Mouse (Mus musculus) neural tube, embryonic 13.5 days (tissue): ENCODE measurements around the gene Ctnnd2. TPM values are rescaled to one million over a fixed set of nuclear protein-coding genes. Genes with fewer than 3 reads are reported as not detected.

ENCODE experiments used
- ATAC-seq: fragments of 200-750 bp; cut with Nextera tagmentation; 2 replicates; pipeline ENCODE4 v1.8.0; 2017; ENCODE audit warnings: low read depth, mild to moderate bottlenecking, moderate TSS enrichment, moderate library complexity
- H3K27ac ChIP-seq: fragments of 300-500 bp; sonication (generic); replicated peaks from 2 replicates; pipeline ENCODE4 v1.5.1; 2015; ENCODE audit warnings: moderate library complexity, mild to moderate bottlenecking, inconsistent platforms
- H3K27me3 ChIP-seq: fragments of 300-500 bp; sonication (generic); 2 replicates; pipeline ENCODE4 v1.6.1; 2015; ENCODE audit warnings: mild to moderate bottlenecking, inconsistent platforms
- H3K36me3 ChIP-seq: fragments of 300-500 bp; sonication (generic); 2 replicates; pipeline ENCODE4 v1.6.1; 2015; ENCODE audit warnings: mild to moderate bottlenecking, inconsistent platforms
- H3K4me1 ChIP-seq: fragments of 300-500 bp; sonication (generic); replicated peaks from 2 replicates; pipeline ENCODE4 v1.6.1; 2015; ENCODE audit warnings: inconsistent platforms
- H3K4me2 ChIP-seq: fragments of 300-500 bp; sonication (generic); 2 replicates; pipeline ENCODE4 v1.6.1; 2015; ENCODE audit warnings: inconsistent platforms, mild to moderate bottlenecking, moderate library complexity
- H3K4me3 ChIP-seq: fragments of 300-500 bp; sonication (generic); 2 replicates; pipeline ENCODE4 v1.5.1; 2015; ENCODE audit warnings: mild to moderate bottlenecking, inconsistent platforms
- H3K9ac ChIP-seq: fragments of 300-500 bp; sonication (generic); 2 replicates; pipeline ENCODE4 v1.6.1; 2015; ENCODE audit warnings: moderate library complexity, mild to moderate bottlenecking, inconsistent platforms
- H3K9me3 ChIP-seq: fragments of 300-500 bp; sonication (generic); 2 replicates; pipeline ENCODE4 v1.6.1; 2016; ENCODE audit warnings: inconsistent platforms
- WGBS: fragments of 180-500 bp; shearing (Covaris S2); methylation state at CpG from one replicate; pipeline ENCODE4 v1.1.7; 2015; 5-methylcytosine and 5-hydroxymethylcytosine counted together
- polyA plus RNA-seq: library from polyadenylated mRNA; unstranded; fragments of >200 nt; fragmentation: Nextera tagmentation; extraction: Ambion mirVana; gene quantifications from 2 replicates; pipeline ENCODE4 v1.2.1, GENCODE M21; 2015

Gene Ctnnd2
- polyA plus RNA-seq, 1 experiment from 2014 or later = 56.9 TPM

- ATAC-seq = no peak; the same call in 1 of the 2 replicates
- Histone ChIP-seq H3K4me1 (no peaks in the 10 kb centered on the region), H3K9me3 (no peaks in the 10 kb centered on the region), H3K4me2 (no peak overlapping the region), H3K27ac (no peak overlapping the region), H3K36me3 (0 out of 2 replicates have a peak, but pooled peaks cover 7% of the 10 kb centered on the region), H3K27me3 (no peaks in the 10 kb centered on the region), H3K4me3 (no peak overlapping the region), H3K9ac (no peak overlapping the region)
- WGBS = 66% methylated on average over 14 of the region's 14 CpGs
These were observed 510.1 kb downstream of the Ctnnd2 start for GRCm38 (mm10) chr15:30682360-30683119.

- no peak for ATAC-seq
- Histone ChIP-seq H3K4me3 (no peak overlapping the region), H3K9ac (no peak overlapping the region), H3K4me1 (no peaks in the 10 kb centered on the region), H3K36me3 (0 out of 2 replicates have a peak, but pooled peaks cover 7% of the 10 kb centered on the region), H3K27me3 (no peaks in the 10 kb centered on the region), H3K27ac (no peak overlapping the region), H3K4me2 (no peak overlapping the region), H3K9me3 (no peaks in the 10 kb centered on the region)
- WGBS = 83% methylated on average over 4 of the region's 4 CpGs
These were observed 514.1 kb downstream of the Ctnnd2 start for GRCm38 (mm10) chr15:30686206-30687101.

DNA sequence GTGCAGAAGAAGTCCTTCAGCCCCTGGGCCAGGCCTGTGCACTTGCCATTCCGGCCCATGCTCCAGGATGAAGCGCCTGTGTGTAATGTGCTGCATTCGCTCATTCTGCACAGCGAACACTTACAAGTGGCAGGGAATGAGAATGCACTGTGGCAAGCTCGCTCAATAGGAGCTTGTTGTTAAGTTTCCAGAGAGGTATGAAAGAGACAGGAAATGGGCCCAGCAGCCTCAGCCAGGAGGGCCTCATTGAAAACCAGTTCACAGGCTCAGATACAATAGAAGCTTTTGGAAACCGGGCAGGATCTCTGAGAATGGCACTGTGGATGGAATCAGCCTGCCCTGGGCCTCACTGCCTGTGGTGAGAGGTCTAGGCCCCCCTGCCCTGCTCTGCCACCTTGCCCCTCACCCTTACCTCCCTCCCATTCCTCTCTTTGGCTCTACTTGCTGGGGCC, 521.4 kb downstream of the Ctnnd2 start:
- Histone ChIP-seq H3K4me2 (no peak overlapping the region), H3K36me3 (no peaks in the 10 kb centered on the region), H3K27me3 (no peaks in the 10 kb centered on the region), H3K4me1 (peaks cover 11% of the 10 kb centered on the region), H3K4me3 (no peak overlapping the region), H3K9me3 (no peaks in the 10 kb centered on the region), H3K27ac (peak overlapping the region; percentile 59), H3K9ac (no peak overlapping the region)
- peak; percentile 83 for ATAC-seq
- WGBS = 22% methylated on average over 6 of the region's 6 CpGs

DNA sequence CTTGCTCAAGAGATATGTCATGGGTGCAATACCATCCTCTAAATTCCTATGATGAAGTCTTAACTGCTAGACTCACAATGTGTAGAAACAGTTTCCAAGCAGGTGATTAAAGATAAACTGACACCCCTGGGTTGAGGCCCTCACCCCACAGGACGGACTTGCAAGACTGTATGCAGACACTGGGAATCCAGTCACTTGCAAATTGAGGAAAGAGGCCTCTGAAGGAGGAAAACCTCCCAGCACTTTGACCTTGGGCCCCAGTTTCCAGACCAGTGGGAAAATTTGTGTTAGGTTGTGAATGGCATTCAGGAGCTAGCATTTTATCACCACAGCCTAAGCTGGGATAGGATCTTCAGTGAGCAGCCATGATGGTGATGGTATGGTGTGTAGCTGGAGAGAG, 521.9 kb downstream of the Ctnnd2 start:
- ATAC-seq = no peak
- H3K4me1 ChIP-seq = peaks cover 11% of the 10 kb centered on the region
- H3K9me3 ChIP-seq = no peaks in the 10 kb centered on the region
- no peak overlapping the region for H3K4me3 ChIP-seq
- no peak overlapping the region for H3K4me2 ChIP-seq
- H3K27ac ChIP-seq = peak overlapping the region; percentile 59; the same call in 1 of the 2 replicates
- H3K27me3 ChIP-seq = no peaks in the 10 kb centered on the region
- no peaks in the 10 kb centered on the region for H3K36me3 ChIP-seq
- no peak overlapping the region for H3K9ac ChIP-seq
- 75% methylated on average over 1 of the region's 1 CpGs for WGBS

DNA sequence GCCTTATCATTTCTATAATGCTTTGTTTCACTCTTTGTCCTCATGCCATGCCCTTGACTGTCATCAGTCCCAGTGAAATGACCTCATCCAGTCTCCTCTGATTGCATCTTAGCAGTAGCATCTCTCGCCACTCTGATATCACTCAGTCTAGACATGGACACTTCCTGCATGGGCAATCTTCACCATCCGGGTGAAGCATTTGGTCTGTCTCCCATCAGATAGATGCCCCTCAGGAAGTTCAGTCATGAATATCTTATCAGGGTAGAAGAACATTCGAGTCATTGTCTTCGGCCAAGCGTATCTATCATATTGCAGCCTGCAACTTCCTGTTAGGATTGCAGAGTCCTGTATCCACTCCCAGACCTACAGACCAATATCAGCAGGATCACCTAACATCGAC, 523.5 kb downstream of the Ctnnd2 start:
- no peak overlapping the region for H3K9ac ChIP-seq
- H3K4me2 ChIP-seq = no peak overlapping the region
- H3K36me3 ChIP-seq = no peaks in the 10 kb centered on the region
- no peaks in the 10 kb centered on the region for H3K9me3 ChIP-seq
- H3K27ac ChIP-seq = no peak overlapping the region
- H3K27me3 ChIP-seq = no peaks in the 10 kb centered on the region
- ATAC-seq = no peak
- H3K4me1 ChIP-seq = peaks cover 11% of the 10 kb centered on the region
- H3K4me3 ChIP-seq = no peak overlapping the region
- 89% methylated on average over 6 of the region's 6 CpGs for WGBS

GRCm38 (mm10) chr15:30697356-30697755, 525.0 kb downstream of the Ctnnd2 start:
- Histone ChIP-seq H3K4me1 (peaks cover 11% of the 10 kb centered on the region), H3K27ac (no peak overlapping the region), H3K4me2 (no peak overlapping the region), H3K27me3 (no peaks in the 10 kb centered on the region), H3K4me3 (no peak overlapping the region), H3K9ac (no peak overlapping the region), H3K9me3 (no peaks in the 10 kb centered on the region), H3K36me3 (no peaks in the 10 kb centered on the region)
- no peak for ATAC-seq
- WGBS = 85% methylated on average over 5 of the region's 5 CpGs

GRCm38 (mm10) chr15:30700762-30701161, 528.4 kb downstream of the Ctnnd2 start:
- Histone ChIP-seq H3K4me1 (no peaks in the 10 kb centered on the region), H3K4me3 (no peak overlapping the region), H3K4me2 (no peak overlapping the region), H3K9ac (no peak overlapping the region), H3K27ac (no peak overlapping the region), H3K27me3 (no peaks in the 10 kb centered on the region), H3K9me3 (no peaks in the 10 kb centered on the region), H3K36me3 (no peaks in the 10 kb centered on the region)
- WGBS = 81% methylated on average over 6 of the region's 6 CpGs
- no peak for ATAC-seq

- H3K27ac ChIP-seq = no peak overlapping the region
- H3K4me2 ChIP-seq = no peak overlapping the region
- no peaks in the 10 kb centered on the region for H3K9me3 ChIP-seq
- no peaks in the 10 kb centered on the region for H3K36me3 ChIP-seq
- ATAC-seq = no peak
- 93% methylated on average over 5 of the region's 5 CpGs for WGBS
- H3K27me3 ChIP-seq = no peaks in the 10 kb centered on the region
- H3K9ac ChIP-seq = no peak overlapping the region
- H3K4me3 ChIP-seq = no peak overlapping the region
- H3K4me1 ChIP-seq = no peaks in the 10 kb centered on the region
These were observed 529.2 kb downstream of the Ctnnd2 start for GRCm38 (mm10) chr15:30701592-30701991.

DNA sequence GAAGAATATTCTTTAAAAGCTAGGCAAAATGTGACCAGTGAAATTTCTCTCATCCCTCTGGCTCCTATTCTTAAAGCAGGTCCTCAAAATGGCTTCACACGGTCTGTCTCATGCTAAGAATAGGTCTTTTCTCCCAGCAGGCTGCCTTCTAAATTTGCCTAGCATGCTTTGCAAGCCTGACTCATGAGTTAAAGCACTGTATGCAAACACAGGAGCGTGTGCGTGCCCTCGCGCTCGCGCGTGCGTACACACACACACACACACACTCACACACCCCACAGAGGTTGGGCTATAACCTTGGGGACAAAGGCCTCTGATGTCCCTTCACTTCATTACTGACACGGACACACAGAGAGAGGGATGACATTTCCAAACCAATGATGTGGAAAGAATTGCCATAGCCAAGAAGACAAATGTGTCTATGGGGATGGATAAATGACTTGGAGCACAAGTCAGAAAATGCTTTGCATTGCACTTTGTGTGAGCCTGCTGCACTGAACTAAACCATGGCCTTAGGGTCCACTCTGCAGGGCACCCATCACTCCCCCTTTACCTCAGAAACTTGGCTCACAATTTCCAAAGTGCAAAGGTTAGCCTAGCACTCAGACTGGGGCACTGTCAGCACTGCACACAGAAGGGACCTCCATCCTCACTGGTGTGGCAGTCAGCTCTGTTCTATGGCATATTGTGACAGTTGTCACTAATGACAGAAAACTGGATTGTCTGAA, 536.8 kb downstream of the Ctnnd2 start:
- Histone ChIP-seq H3K4me1 (peaks cover 14% of the 10 kb centered on the region), H3K4me2 (no peak overlapping the region), H3K9me3 (no peaks in the 10 kb centered on the region), H3K27ac (peak overlapping the region; percentile 54), H3K36me3 (no peaks in the 10 kb centered on the region), H3K4me3 (no peak overlapping the region), H3K9ac (no peak overlapping the region), H3K27me3 (no peaks in the 10 kb centered on the region)
- ATAC-seq = peak; percentile 81
- WGBS = 38% methylated on average over 10 of the region's 10 CpGs

- no peak overlapping the region for H3K9ac ChIP-seq
- no peaks in the 10 kb centered on the region for H3K9me3 ChIP-seq
- H3K4me2 ChIP-seq = no peak overlapping the region
- peak overlapping the region; percentile 54; the same call in 1 of the 2 replicates for H3K27ac ChIP-seq
- H3K36me3 ChIP-seq = no peaks in the 10 kb centered on the region
- H3K4me1 ChIP-seq = peaks cover 14% of the 10 kb centered on the region
- H3K27me3 ChIP-seq = no peaks in the 10 kb centered on the region
- WGBS = 87% methylated on average over 2 of the region's 2 CpGs
- ATAC-seq = no peak
- no peak overlapping the region for H3K4me3 ChIP-seq
These were observed 537.3 kb downstream of the Ctnnd2 start for GRCm38 (mm10) chr15:30709754-30710105.

- Histone ChIP-seq H3K4me1 (0 out of 2 replicates have a peak, but pooled peaks cover 2% of the 10 kb centered on the region), H3K9me3 (no peaks in the 10 kb centered on the region), H3K27me3 (no peaks in the 10 kb centered on the region), H3K27ac (no peak overlapping the region), H3K9ac (no peak overlapping the region), H3K36me3 (no peaks in the 10 kb centered on the region), H3K4me2 (no peak overlapping the region), H3K4me3 (no peak overlapping the region)
- 93% methylated on average over 2 of the region's 2 CpGs for WGBS
- ATAC-seq = no peak
These were observed 542.4 kb downstream of the Ctnnd2 start for GRCm38 (mm10) chr15:30714823-30715222.

- no peak overlapping the region for H3K27ac ChIP-seq
- no peak overlapping the region for H3K4me2 ChIP-seq
- H3K4me3 ChIP-seq = no peak overlapping the region
- no peaks in the 10 kb centered on the region for H3K36me3 ChIP-seq
- no peak for ATAC-seq
- no peaks in the 10 kb centered on the region for H3K9me3 ChIP-seq
- H3K4me1 ChIP-seq = 0 out of 2 replicates have a peak, but pooled peaks cover 5% of the 10 kb centered on the region
- 77% methylated on average over 3 of the region's 3 CpGs for WGBS
- no peak overlapping the region for H3K9ac ChIP-seq
- no peaks in the 10 kb centered on the region for H3K27me3 ChIP-seq
These were observed 546.4 kb downstream of the Ctnnd2 start for GRCm38 (mm10) chr15:30718811-30719210.
